ENCODE assay signal across 12 mouse cellular contexts in genomic region chr7:19213385-19213784, GRCm38 (mm10). TPM values are rescaled to one million over a fixed set of nuclear protein-coding genes. Genes with fewer than 3 reads are reported as not detected.
DNase-seq lines count a peak whose midpoint lies in the region; ATAC-seq and TF ChIP-seq lines count a peak whose summit lies in the region.
"Had no signal": no experiment of that assay in that cellular context is flagged by ENCODE, and none has a peak within 500 bp of the region (broad histone marks: within the 10 kb centered on the region; RNA-seq: fewer than 3 reads in every experiment).

No protein-coding gene starts in this region.

- no peaks in the 10 kb centered on the region for H3K9me3 ChIP-seq in heart, embryonic 13.5 days
- H3K9me3 ChIP-seq in lung, postnatal 0 days (ENCODE audit: low read length): no peaks in the 10 kb centered on the region
- no peaks in the 10 kb centered on the region for H3K9me3 ChIP-seq in intestine, embryonic 14.5 days (ENCODE audit: control insufficient read depth, low read length)
- H3K9me3 ChIP-seq in neural tube, embryonic 14.5 days (ENCODE audit: control insufficient read depth, low read length): no peaks in the 10 kb centered on the region
- H3K9me3 ChIP-seq: stomach, embryonic 15.5 days had no signal

- DNase-seq in heart, postnatal 36 days: no peak
- DNase-seq in lung, postnatal 0 days (ENCODE audit: low spot score): peak; percentile 14
- no peak for DNase-seq in lung, postnatal 4 days
- DNase-seq in intestine, embryonic 14.5 days (ENCODE audit: low spot score): no peak
- no peak for DNase-seq in frontal cortex, postnatal 10 days (ENCODE audit: low spot score in 2 of 2)
- no peak for DNase-seq in cerebellum, adult 2 months
- DNase-seq: adrenal gland, adult 8-10 months; cerebellum, adult 11 months; right cerebral cortex, postnatal 14 days had no signal

- H3K9ac ChIP-seq in heart, embryonic 13.5 days: no peak overlapping the region
- H3K9ac ChIP-seq in lung, postnatal 0 days (replicated peaks; ENCODE audit: low read depth): no peak overlapping the region; the same call in 1 of the 2 replicates
- H3K9ac ChIP-seq in intestine, embryonic 14.5 days (ENCODE audit: low read length): no peak overlapping the region
- H3K9ac ChIP-seq in neural tube, embryonic 14.5 days (replicated peaks; ENCODE audit: low read depth, low read length): no peak overlapping the region
- H3K9ac ChIP-seq: stomach, embryonic 15.5 days had no signal

- H3K4me3 ChIP-seq in heart, embryonic 13.5 days: peak overlapping the region; percentile 60; the same call in 1 of the 2 replicates
- peak overlapping the region; percentile 44; the same call in 1 of the 2 replicates for H3K4me3 ChIP-seq in lung, postnatal 0 days (ENCODE audit: low read depth, low read length)
- no peak overlapping the region for H3K4me3 ChIP-seq in intestine, embryonic 14.5 days (ENCODE audit: low read depth, low read length)
- H3K4me3 ChIP-seq in neural tube, embryonic 14.5 days (ENCODE audit: low read depth, low read length): no peak overlapping the region
- H3K4me3 ChIP-seq in cerebellum, adult 2 months (replicated peaks; ENCODE audit: insufficient read depth, low read depth, low read length): no peak overlapping the region

- TF ChIP-seq CTCF in lung, postnatal 0 days (IDR thresholded peaks at IDR 0.05): no peak
- no peak for TF ChIP-seq CTCF in cerebellum, adult 2 months (IDR thresholded peaks at IDR 0.05; ENCODE audit: borderline replicate concordance, insufficient read depth, low read depth, low read length)

- H3K27ac ChIP-seq in heart, embryonic 13.5 days (replicated peaks): no peak overlapping the region
- H3K27ac ChIP-seq in lung, postnatal 0 days (ENCODE audit: low read length): no peak overlapping the region
- H3K27ac ChIP-seq in intestine, embryonic 14.5 days (ENCODE audit: low read depth): no peak overlapping the region
- no peak overlapping the region for H3K27ac ChIP-seq in neural tube, embryonic 14.5 days (ENCODE audit: low read depth, low read length)
- no peak overlapping the region for H3K27ac ChIP-seq in cerebellum, adult 2 months (ENCODE audit: insufficient read depth, low read length)
- H3K27ac ChIP-seq: stomach, embryonic 15.5 days had no signal

- ATAC-seq in heart, embryonic 13.5 days (ENCODE audit: extremely low read depth, insufficient number of reproducible peaks, low FRiP score, low TSS enrichment): no peak
- ATAC-seq in lung, postnatal 0 days: no peak
- no peak for ATAC-seq in intestine, embryonic 14.5 days (replicated peaks; ENCODE audit: low FRiP score, low TSS enrichment, low read depth)
- no peak for ATAC-seq in neural tube, embryonic 14.5 days (ENCODE audit: low read depth)

- intact Hi-C loops in heart, postnatal 36 days (cut with DNase I): loop anchor here (2.0 kb wide), 1 partner anchor 13 kb away; no protein-coding TSS in a partner anchor

- peaks cover 34% of the 10 kb centered on the region for H3K4me1 ChIP-seq in heart, embryonic 13.5 days
- H3K4me1 ChIP-seq in lung, postnatal 0 days (ENCODE audit: insufficient read depth, low read depth, low read length): no peaks in the 10 kb centered on the region
- H3K4me1 ChIP-seq in intestine, embryonic 14.5 days (replicated peaks; ENCODE audit: control insufficient read depth, insufficient read depth, low read length): no peaks in the 10 kb centered on the region; the same call in 1 of the 2 replicates
- H3K4me1 ChIP-seq in neural tube, embryonic 14.5 days (ENCODE audit: control insufficient read depth, insufficient read depth, low read length): no peaks in the 10 kb centered on the region
- H3K4me1 ChIP-seq in cerebellum, adult 2 months (ENCODE audit: control insufficient read depth, insufficient read depth, low read length): no peaks in the 10 kb centered on the region; the same call in 1 of the 2 replicates

- no peaks in the 10 kb centered on the region for H3K36me3 ChIP-seq in heart, embryonic 13.5 days
- no peaks in the 10 kb centered on the region for H3K36me3 ChIP-seq in lung, postnatal 0 days (ENCODE audit: insufficient read depth, low read length)
- no peaks in the 10 kb centered on the region for H3K36me3 ChIP-seq in intestine, embryonic 14.5 days (ENCODE audit: control insufficient read depth, insufficient read depth, low read length)
- no peaks in the 10 kb centered on the region for H3K36me3 ChIP-seq in neural tube, embryonic 14.5 days (ENCODE audit: control insufficient read depth, insufficient read depth, low read length)
- H3K36me3 ChIP-seq: stomach, embryonic 15.5 days had no signal

- 52% methylated on average over 2 of the region's 2 CpGs for WGBS in heart, embryonic 13.5 days
- whole genome bisulfite sequencing in lung, postnatal 0 days: 36% methylated on average over 2 of the region's 2 CpGs
- WGBS in intestine, embryonic 14.5 days: 48% methylated on average over 2 of the region's 2 CpGs
- WGBS in neural tube, embryonic 14.5 days: 67% methylated on average over 2 of the region's 2 CpGs
- 71% methylated on average over 2 of the region's 2 CpGs for WGBS in cerebellum, adult 2 months

- no peak for TF ChIP-seq EP300 in lung, postnatal 0 days (IDR thresholded peaks at IDR 0.05)

- H3K27me3 ChIP-seq in heart, embryonic 13.5 days (replicated peaks): peaks cover 29% of the 10 kb centered on the region
- no peaks in the 10 kb centered on the region for H3K27me3 ChIP-seq in lung, postnatal 0 days (replicated peaks; ENCODE audit: insufficient read depth, low read length)
- H3K27me3 ChIP-seq in intestine, embryonic 14.5 days (replicated peaks; ENCODE audit: control insufficient read depth, insufficient read depth, low read length): peaks cover 4% of the 10 kb centered on the region; the same call in 1 of the 2 replicates
- H3K27me3 ChIP-seq in neural tube, embryonic 14.5 days (ENCODE audit: control insufficient read depth, insufficient read depth, low read length): no peaks in the 10 kb centered on the region
- H3K27me3 ChIP-seq in cerebellum, adult 2 months (ENCODE audit: control insufficient read depth, insufficient read depth, low read length): no peaks in the 10 kb centered on the region
- H3K27me3 ChIP-seq: stomach, embryonic 15.5 days had no signal

- no peak for TF ChIP-seq POLR2A in cerebellum, adult 2 months (IDR thresholded peaks at IDR 0.05; ENCODE audit: borderline replicate concordance, insufficient read depth, low read length)

- H3K4me2 ChIP-seq in heart, embryonic 13.5 days: peak overlapping the region; percentile 84
- peak overlapping the region; percentile 78 for H3K4me2 ChIP-seq in lung, postnatal 0 days (replicated peaks; ENCODE audit: low read depth, low read length)
- H3K4me2 ChIP-seq in intestine, embryonic 14.5 days (ENCODE audit: low read length): peak overlapping the region; percentile 68; the same call in 1 of the 2 replicates
- peak overlapping the region; percentile 57; the same call in 1 of the 2 replicates for H3K4me2 ChIP-seq in neural tube, embryonic 14.5 days (ENCODE audit: low read depth, low read length)

RNA-seq across cellular contexts. Expression of gene Gpr4, which starts 1.0 kb away (rescaled TPM):
- polyA plus RNA-seq in heart, embryonic 13.5 days (2015; fragmentation: Nextera tagmentation; extraction: Ambion mirVana): 1.7 and 1.8 TPM in 2 replicates
- total RNA-seq in heart, postnatal 36 days (2021): 10 to 100 TPM in 1 of 2 experiments, 1 to 10 TPM in 1; 7.9 to 10.6 TPM
- polyA plus RNA-seq in lung, postnatal 0 days (2015; fragmentation: Nextera tagmentation; extraction: Ambion mirVana): 2.7 and 3.1 TPM in 2 replicates
- 1.2 and 1.5 TPM in 2 replicates for polyA plus RNA-seq in intestine, embryonic 14.5 days (2014; fragmentation: Nextera tagmentation; extraction: Ambion mirVana)
- 2.9 and 3.4 TPM in 2 replicates for polyA plus RNA-seq in neural tube, embryonic 14.5 days (2014; fragmentation: Nextera tagmentation; extraction: Ambion mirVana)
- 4.3 and 5.1 TPM in 2 replicates for polyA plus RNA-seq in cerebellum, adult 2 months (2012; rRNA removed)

RNA-seq across cellular contexts. Expression of gene Opa3, which starts 14.7 kb away (rescaled TPM):
- 35.2 and 38.4 TPM in 2 replicates for polyA plus RNA-seq in heart, embryonic 13.5 days (2015; fragmentation: Nextera tagmentation; extraction: Ambion mirVana)
- 10 to 100 TPM; 53.9 to 62.9 TPM for total RNA-seq in heart, postnatal 36 days (2021)
- 18.8 and 19.0 TPM in 2 replicates for polyA plus RNA-seq in lung, postnatal 0 days (2015; fragmentation: Nextera tagmentation; extraction: Ambion mirVana)
- 37.4 and 43.9 TPM in 2 replicates for polyA plus RNA-seq in intestine, embryonic 14.5 days (2014; fragmentation: Nextera tagmentation; extraction: Ambion mirVana)
- 36.6 and 37.6 TPM in 2 replicates for polyA plus RNA-seq in neural tube, embryonic 14.5 days (2014; fragmentation: Nextera tagmentation; extraction: Ambion mirVana)
- 39.1 and 40.1 TPM in 2 replicates for polyA plus RNA-seq in cerebellum, adult 2 months (2012; rRNA removed)

RNA-seq across cellular contexts. Expression of gene Eml2, which starts 37.2 kb away (rescaled TPM):
- 15.8 and 20.6 TPM in 2 replicates for polyA plus RNA-seq in heart, embryonic 13.5 days (2015; fragmentation: Nextera tagmentation; extraction: Ambion mirVana)
- 10 to 100 TPM; 34.3 to 44.4 TPM for total RNA-seq in heart, postnatal 36 days (2021)
- 17.9 and 21.7 TPM in 2 replicates for polyA plus RNA-seq in lung, postnatal 0 days (2015; fragmentation: Nextera tagmentation; extraction: Ambion mirVana)
- 1.9 and 2.9 TPM in 2 replicates for polyA plus RNA-seq in intestine, embryonic 14.5 days (2014; fragmentation: Nextera tagmentation; extraction: Ambion mirVana)
- 3.5 and 4.0 TPM in 2 replicates for polyA plus RNA-seq in neural tube, embryonic 14.5 days (2014; fragmentation: Nextera tagmentation; extraction: Ambion mirVana)
- polyA plus RNA-seq in cerebellum, adult 2 months (2012; rRNA removed): 148 and 176 TPM in 2 replicates

RNA-seq across cellular contexts. Expression of gene Gipr, which starts 47.5 kb away (rescaled TPM):
- 9.9 and 14.6 TPM in 2 replicates for polyA plus RNA-seq in heart, embryonic 13.5 days (2015; fragmentation: Nextera tagmentation; extraction: Ambion mirVana)
- total RNA-seq in heart, postnatal 36 days (2021): under 1 TPM in 1 of 2 experiments, not detected in 1; 0.14 TPM
- polyA plus RNA-seq in lung, postnatal 0 days (2015; fragmentation: Nextera tagmentation; extraction: Ambion mirVana): 0.80 and 1.0 TPM in 2 replicates
- polyA plus RNA-seq in intestine, embryonic 14.5 days (2014; fragmentation: Nextera tagmentation; extraction: Ambion mirVana): 2.2 and 2.7 TPM in 2 replicates
- polyA plus RNA-seq in neural tube, embryonic 14.5 days (2014; fragmentation: Nextera tagmentation; extraction: Ambion mirVana): 0.75 and 1.8 TPM in 2 replicates
- polyA plus RNA-seq in cerebellum, adult 2 months (2012; rRNA removed): 1.9 and 2.6 TPM in 2 replicates

RNA-seq across cellular contexts. Expression of gene Vasp, which starts 58.2 kb away (rescaled TPM):
- polyA plus RNA-seq in heart, embryonic 13.5 days (2015; fragmentation: Nextera tagmentation; extraction: Ambion mirVana): 81.2 and 81.7 TPM in 2 replicates
- 10 to 100 TPM; 32.6 to 36.1 TPM for total RNA-seq in heart, postnatal 36 days (2021)
- 109 and 121 TPM in 2 replicates for polyA plus RNA-seq in lung, postnatal 0 days (2015; fragmentation: Nextera tagmentation; extraction: Ambion mirVana)
- polyA plus RNA-seq in intestine, embryonic 14.5 days (2014; fragmentation: Nextera tagmentation; extraction: Ambion mirVana): 78.5 and 79.2 TPM in 2 replicates
- 17.4 and 40.9 TPM in 2 replicates for polyA plus RNA-seq in neural tube, embryonic 14.5 days (2014; fragmentation: Nextera tagmentation; extraction: Ambion mirVana)
- polyA plus RNA-seq in cerebellum, adult 2 months (2012; rRNA removed): 30.8 and 32.9 TPM in 2 replicates

Comparison
In these comparisons a context has a peak if more than half of its experiments do, and no peak if none do; other contexts are left out.
1. H3K4me3 ChIP-seq: peak in heart, embryonic 13.5 days (single experiment) and lung, postnatal 0 days (single experiment); none in intestine, embryonic 14.5 days (single experiment), neural tube, embryonic 14.5 days (single experiment) and cerebellum, adult 2 months (single experiment).
2. Peak in every context shown above with its lines, with median percentiles within 50 percentile points of each other: H3K4me2 ChIP-seq.